Comparison of ENCODE assay signal across 8 mouse cellular contexts in the genomic region with DNA sequence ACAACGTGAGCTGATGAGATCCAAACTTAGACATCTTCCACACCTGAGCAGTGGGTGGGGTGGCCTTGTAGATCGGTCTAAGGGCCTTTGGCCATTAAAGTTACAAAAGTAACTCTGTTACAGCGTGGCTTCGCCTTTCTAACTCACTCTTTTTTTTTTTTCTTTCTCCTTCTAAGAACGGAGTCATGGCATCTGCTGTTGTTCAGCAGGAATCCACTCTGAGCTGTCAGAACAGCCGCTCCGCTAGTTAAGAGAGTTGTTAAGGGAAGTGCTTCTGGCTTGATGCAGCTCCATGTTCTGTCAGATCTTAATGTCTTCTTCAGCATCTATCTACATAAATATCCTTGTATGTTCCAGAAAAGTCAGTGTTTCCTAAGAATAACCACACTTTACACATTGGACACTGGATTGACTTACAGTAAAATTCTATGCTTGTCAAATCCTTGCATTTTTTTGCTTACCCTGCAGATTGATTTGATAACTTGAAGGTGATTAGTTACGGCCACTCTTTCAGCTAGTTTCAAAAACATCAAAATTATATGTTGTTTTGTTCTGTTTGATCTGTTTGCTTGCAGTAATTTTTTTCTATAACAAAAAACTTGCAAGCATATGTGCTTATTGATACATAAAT. TPM values are rescaled to one million over a fixed set of nuclear protein-coding genes. Genes with fewer than 3 reads are reported as not detected.
DNase-seq lines count a peak whose midpoint lies in the region; ATAC-seq and TF ChIP-seq lines count a peak whose summit lies in the region.

No protein-coding gene starts in this region.

- 0 out of 2 replicates have a peak, but pooled peaks cover 4% of the 10 kb centered on the region for H3K36me3 ChIP-seq in heart, adult 2 months (ENCODE audit: control insufficient read depth, insufficient read depth, low read length)
- peaks cover 25% of the 10 kb centered on the region for H3K36me3 ChIP-seq in C2C12 (ENCODE audit: control insufficient read depth, insufficient read depth)
- peaks cover 16% of the 10 kb centered on the region for H3K36me3 ChIP-seq in embryonic facial prominence, embryonic 12.5 days
- H3K36me3 ChIP-seq in limb, embryonic 15.5 days: peaks cover 22% of the 10 kb centered on the region

- H3K27ac ChIP-seq in heart, adult 2 months: peak overlapping the region; percentile 72
- H3K27ac ChIP-seq in embryonic facial prominence, embryonic 12.5 days: peak overlapping the region; percentile 85
- H3K27ac ChIP-seq in limb, embryonic 15.5 days: peak overlapping the region; percentile 79

- H3K4me3 ChIP-seq in heart, adult 2 months: peak overlapping the region; percentile 83
- H3K4me3 ChIP-seq in C2C12 (ENCODE audit: insufficient read depth, poor library complexity, severe bottlenecking): peak overlapping the region; percentile 89
- H3K4me3 ChIP-seq in embryonic facial prominence, embryonic 12.5 days: peak overlapping the region; percentile 81
- H3K4me3 ChIP-seq in limb, embryonic 15.5 days: peak overlapping the region; percentile 54

- peak overlapping the region; percentile 77 for H3K9ac ChIP-seq in heart, adult 2 months (ENCODE audit: low read depth, low read length)
- peak overlapping the region; percentile 72 for H3K9ac ChIP-seq in embryonic facial prominence, embryonic 12.5 days
- peak overlapping the region; percentile 62 for H3K9ac ChIP-seq in limb, embryonic 15.5 days

- intact Hi-C loops in heart, adult 2 months (cut with DNase I): loop anchor here (5.0 kb wide), 2 partner anchors 59 to 266 kb away; partner anchors contain the start of genes Ccno and Slc38a9
- intact Hi-C loops in heart, postnatal 36 days (cut with DNase I): loop anchor here (5.0 kb wide), 4 partner anchors 59 to 256 kb away; partner anchors contain the start of genes Ccno, Cdc20b and Plpp1

- H3K79me2 ChIP-seq in heart, adult 2 months (replicated peaks; ENCODE audit: control insufficient read depth, insufficient read depth, low read length): 0 out of 2 replicates have a peak, but pooled peaks cover 2% of the 10 kb centered on the region
- peaks cover 56% of the 10 kb centered on the region for H3K79me2 ChIP-seq in C2C12 (ENCODE audit: control insufficient read depth, insufficient read depth)

- no peak for DNase-seq in heart, adult 2 months
- no peak for DNase-seq in heart, postnatal 36 days
- no peak for DNase-seq in right cerebral cortex, postnatal 25 days
- no peak for DNase-seq in gastrocnemius, postnatal 10 days

- H3K4me1 ChIP-seq in heart, adult 2 months (ENCODE audit: control insufficient read depth, insufficient read depth, low read length): peaks cover 5% of the 10 kb centered on the region
- peaks cover 11% of the 10 kb centered on the region for H3K4me1 ChIP-seq in embryonic facial prominence, embryonic 12.5 days
- peaks cover 24% of the 10 kb centered on the region for H3K4me1 ChIP-seq in limb, embryonic 15.5 days

- H3K79me3 ChIP-seq in C2C12 (ENCODE audit: low read depth): peaks cover 46% of the 10 kb centered on the region

- H3K9me3 ChIP-seq in embryonic facial prominence, embryonic 12.5 days: no peaks in the 10 kb centered on the region
- H3K9me3 ChIP-seq in limb, embryonic 15.5 days: no peaks in the 10 kb centered on the region

- WGBS in heart, adult 2 months: 4% methylated on average over 8 of the region's 8 CpGs
- WGBS in embryonic facial prominence, embryonic 12.5 days: 5% methylated on average over 8 of the region's 8 CpGs
- 6% methylated on average over 8 of the region's 8 CpGs for WGBS in limb, embryonic 15.5 days

- no peak for TF ChIP-seq POLR2A in heart, adult 2 months (IDR thresholded peaks at IDR 0.05; ENCODE audit: insufficient read depth, low read depth, low read length)

- no peak for ATAC-seq in embryonic facial prominence, embryonic 12.5 days (ENCODE audit: insufficient number of reproducible peaks, insufficient read depth, low FRiP score, low TSS enrichment)
- no peak for ATAC-seq in limb, embryonic 15.5 days (ENCODE audit: insufficient number of reproducible peaks, low FRiP score, low TSS enrichment, low read depth)
- ATAC-seq in cerebellum, adult (ENCODE audit: insufficient number of reproducible peaks, low FRiP score, low TSS enrichment): no peak

- H3ac ChIP-seq in C2C12 (ENCODE audit: control insufficient read depth, insufficient read length, low read depth): peak overlapping the region; percentile 88

- no peaks in the 10 kb centered on the region for H3K27me3 ChIP-seq in heart, adult 2 months (ENCODE audit: control insufficient read depth, insufficient read depth, low read length)
- no peaks in the 10 kb centered on the region for H3K27me3 ChIP-seq in C2C12 (ENCODE audit: control insufficient read depth, insufficient read depth, insufficient read length)
- no peaks in the 10 kb centered on the region for H3K27me3 ChIP-seq in embryonic facial prominence, embryonic 12.5 days
- no peaks in the 10 kb centered on the region for H3K27me3 ChIP-seq in limb, embryonic 15.5 days

- no peak for TF ChIP-seq EP300 in heart, adult 2 months (IDR thresholded peaks at IDR 0.05; ENCODE audit: insufficient read depth, low read depth, low read length)

- peak overlapping the region; percentile 64 for H3K4me2 ChIP-seq in embryonic facial prominence, embryonic 12.5 days (replicated peaks)
- H3K4me2 ChIP-seq in limb, embryonic 15.5 days: peak overlapping the region; percentile 62

- no peak for TF ChIP-seq CTCF in heart, adult 2 months (IDR thresholded peaks at IDR 0.05)
- TF ChIP-seq CTCF in C2C12 (IDR thresholded peaks at IDR 0.05; ENCODE audit: control insufficient read depth, insufficient read depth, insufficient read length): no peak

TF ChIP-seq in C2C12, 6 proteins besides CTCF, POLR2A, EP300 and RAD21:
- TF ChIP-seq FOSL1 (IDR thresholded peaks at IDR 0.05; ENCODE audit: insufficient read depth, low read length, poor library complexity, severe bottlenecking) (no peak), MYOD1 (IDR thresholded peaks at IDR 0.05; ENCODE audit: control insufficient read depth, insufficient read length, low read depth) (no peak), MYOG (IDR thresholded peaks at IDR 0.05; ENCODE audit: control insufficient read depth, extremely low read depth, insufficient read length) (no peak), CEBPB (IDR thresholded peaks at IDR 0.05; ENCODE audit: low read depth) (no peak), MAX (IDR thresholded peaks at IDR 0.05) (no peak), USF1 (IDR thresholded peaks at IDR 0.05; ENCODE audit: low read depth) (no peak)

RNA-seq across cellular contexts. Expression of gene Dhx29, which starts 0.9 kb away (rescaled TPM):
- 10 to 100 TPM; 14.2 to 15.7 TPM for total RNA-seq in heart, adult 2 months (2021)
- 3.3 and 6.7 TPM in 2 replicates for polyA plus RNA-seq in heart, adult 2 months (2012; rRNA removed)
- 10 to 100 TPM; 13.1 to 13.2 TPM for total RNA-seq in heart, postnatal 36 days (2021)
- polyA plus RNA-seq in C2C12 (2012; fragmentation: generic; extraction: Trizol): 12.5 TPM
- 40.9 and 42.9 TPM in 2 replicates for polyA plus RNA-seq in embryonic facial prominence, embryonic 12.5 days (2016; fragmentation: Nextera tagmentation; extraction: Ambion mirVana)
- 24.9 and 25.0 TPM in 2 replicates for polyA plus RNA-seq in limb, embryonic 15.5 days (2015; fragmentation: Nextera tagmentation; extraction: Ambion mirVana)
- total RNA-seq in gastrocnemius, postnatal 10 days (2021): 10 to 100 TPM; 12.3 to 12.4 TPM

RNA-seq across cellular contexts. Expression of gene Mtrex, which starts 1.0 kb away (rescaled TPM):
- total RNA-seq in heart, adult 2 months (2021): 10 to 100 TPM; 24.7 to 28.5 TPM
- 5.5 and 12.5 TPM in 2 replicates for polyA plus RNA-seq in heart, adult 2 months (2012; rRNA removed)
- total RNA-seq in heart, postnatal 36 days (2021): 10 to 100 TPM; 26.2 to 27.9 TPM
- polyA plus RNA-seq in C2C12 (2012; fragmentation: generic; extraction: Trizol): 18.0 TPM
- polyA plus RNA-seq in embryonic facial prominence, embryonic 12.5 days (2016; fragmentation: Nextera tagmentation; extraction: Ambion mirVana): 92.6 and 93.6 TPM in 2 replicates
- 53.8 and 57.4 TPM in 2 replicates for polyA plus RNA-seq in limb, embryonic 15.5 days (2015; fragmentation: Nextera tagmentation; extraction: Ambion mirVana)
- 10 to 100 TPM; 25.8 to 28.7 TPM for total RNA-seq in gastrocnemius, postnatal 10 days (2021)

RNA-seq across cellular contexts. Expression of gene Ccno, which starts 59.4 kb away (rescaled TPM):
- total RNA-seq in heart, adult 2 months (2021): under 1 TPM in 1 of 2 experiments, not detected in 1; 0.47 TPM
- 0.35 and 0.51 TPM in 2 replicates for polyA plus RNA-seq in heart, adult 2 months (2012; rRNA removed)
- under 1 TPM; 0.19 to 0.67 TPM for total RNA-seq in heart, postnatal 36 days (2021)
- polyA plus RNA-seq in C2C12 (2012; fragmentation: generic; extraction: Trizol): 7.6 TPM
- 0.53 and 0.79 TPM in 2 replicates for polyA plus RNA-seq in embryonic facial prominence, embryonic 12.5 days (2016; fragmentation: Nextera tagmentation; extraction: Ambion mirVana)
- polyA plus RNA-seq in limb, embryonic 15.5 days (2015; fragmentation: Nextera tagmentation; extraction: Ambion mirVana): 0.32 and 0.37 TPM in 2 replicates
- total RNA-seq in gastrocnemius, postnatal 10 days (2021): under 1 TPM; 0.21 to 0.23 TPM
